Mouse (Mus musculus) A20 (cell line): Measurements from ENCODE around the gene Nxf7.
"Not testable (repeated sequence)": the region's sequence is repeated elsewhere in the genome, so short reads cannot be mapped to it uniquely, and the experiment has no call there.

ENCODE experiments used
- DNase-seq: peaks from one replicate; pipeline ENCODE4 v3.0.0-alpha.2; 2011; ENCODE audit warnings: low read depth, low spot score

The Nxf7 gene

GRCm38 (mm10) chrX:135598677-135599076 is at the start of gene Nxf7:
Nxf7 (minus strand) TSS chrX:135598777.
- no peak for DNase-seq

- DNase-seq = no peak
Measured at GRCm38 (mm10) chrX:135627605-135628004, 29.0 kb upstream of the Nxf7 start, which contains the start of gene Prame. Prame (minus strand) TSS chrX:135627705.

GRCm38 (mm10) chrX:135601298-135602029 is 2.9 kb upstream of the Nxf7 start:
- peak; percentile 51 for DNase-seq

- DNase-seq = no peak
Measured at GRCm38 (mm10) chrX:135598096-135598495, 481 bp downstream of the Nxf7 start.

- no peak for DNase-seq
Measured at GRCm38 (mm10) chrX:135576412-135576811, 22.2 kb downstream of the Nxf7 start.

GRCm38 (mm10) chrX:135574958-135575628 is 23.5 kb downstream of the Nxf7 start:
- not testable (repeated sequence) for DNase-seq

- DNase-seq = not testable (repeated sequence)
Measured at GRCm38 (mm10) chrX:135574261-135574957, 24.2 kb downstream of the Nxf7 start.

- DNase-seq = peak; percentile 16
Measured at GRCm38 (mm10) chrX:135569467-135569866, 29.1 kb downstream of the Nxf7 start.

- peak; percentile 2 for DNase-seq
Measured at GRCm38 (mm10) chrX:135564934-135565333, 33.6 kb downstream of the Nxf7 start.

- no peak for DNase-seq
Measured at GRCm38 (mm10) chrX:135562841-135563240, 35.7 kb downstream of the Nxf7 start.

GRCm38 (mm10) chrX:135561693-135562092 is 36.9 kb downstream of the Nxf7 start:
- DNase-seq = not testable (repeated sequence)

GRCm38 (mm10) chrX:135560933-135561332 is 37.6 kb downstream of the Nxf7 start:
- peak; percentile 1 for DNase-seq

GRCm38 (mm10) chrX:135559665-135560064 is 38.9 kb downstream of the Nxf7 start:
- DNase-seq = peak; percentile 3
